ENCODE assay signal across 25 mouse cellular contexts in the genomic region with DNA sequence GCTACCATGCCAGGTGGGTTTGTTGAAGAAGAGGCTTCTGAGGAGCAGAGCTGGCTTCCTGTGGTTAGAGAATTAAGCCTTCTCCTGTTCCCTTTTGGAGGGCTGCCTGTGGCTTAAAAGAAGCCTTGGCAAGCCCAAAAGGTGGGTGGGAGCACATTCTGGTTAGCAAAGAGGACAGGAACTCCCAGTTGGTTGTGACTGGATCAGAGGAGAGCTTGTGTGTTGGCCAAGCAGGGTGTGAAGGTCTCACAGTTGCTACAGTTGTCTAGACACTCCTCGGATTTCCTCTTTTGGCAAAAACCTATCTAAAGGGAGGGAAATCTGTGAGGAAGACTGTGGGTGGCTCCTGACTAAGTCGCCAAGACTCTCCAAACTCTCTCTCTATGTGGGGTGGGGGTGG. TPM values are rescaled to one million over a fixed set of nuclear protein-coding genes. Genes with fewer than 3 reads are reported as not detected.
A peak's percentile ranks its signal among the peaks of the same experiment; 100 is the strongest.
DNase-seq lines count a peak whose midpoint lies in the region; ATAC-seq and TF ChIP-seq lines count a peak whose summit lies in the region.
"Had no signal": no experiment of that assay in that cellular context is flagged by ENCODE, and none has a peak within 500 bp of the region (broad histone marks: within the 10 kb centered on the region; RNA-seq: fewer than 3 reads in every experiment).

No protein-coding gene starts in this region.

- H3K27ac ChIP-seq in lung, postnatal 0 days (ENCODE audit: low read length) = no peak overlapping the region
- no peak overlapping the region for H3K27ac ChIP-seq in forebrain, embryonic 10.5 days
- no peak overlapping the region for H3K27ac ChIP-seq in forebrain, embryonic 11.5 days (ENCODE audit: low read depth, low read length)
- H3K27ac ChIP-seq: embryonic facial prominence, embryonic 15.5 days; forebrain, embryonic 15.5 days; hindbrain, embryonic 12.5 days; limb, embryonic 15.5 days; macrophage; midbrain, embryonic 13.5 days had no signal

- no peaks in the 10 kb centered on the region for H3K4me1 ChIP-seq in lung, postnatal 0 days (ENCODE audit: insufficient read depth, low read depth, low read length)
- no peaks in the 10 kb centered on the region for H3K4me1 ChIP-seq in forebrain, embryonic 10.5 days
- H3K4me1 ChIP-seq in forebrain, embryonic 11.5 days (replicated peaks; ENCODE audit: control insufficient read depth, insufficient read depth, low read length) = no peaks in the 10 kb centered on the region
- H3K4me1 ChIP-seq: embryonic facial prominence, embryonic 15.5 days; forebrain, embryonic 15.5 days; hindbrain, embryonic 12.5 days; limb, embryonic 15.5 days; midbrain, embryonic 13.5 days had no signal

- no peak overlapping the region for H3K9ac ChIP-seq in lung, postnatal 0 days (replicated peaks; ENCODE audit: low read depth)
- no peak overlapping the region for H3K9ac ChIP-seq in forebrain, embryonic 11.5 days (ENCODE audit: low read length)
- H3K9ac ChIP-seq: embryonic facial prominence, embryonic 15.5 days; forebrain, embryonic 15.5 days; hindbrain, embryonic 12.5 days; limb, embryonic 15.5 days; midbrain, embryonic 13.5 days had no signal

- TF ChIP-seq EP300 in lung, postnatal 0 days (IDR thresholded peaks at IDR 0.05) = no peak

- peak; percentile 4 to 15 for DNase-seq in cerebellum, postnatal 10 days
- DNase-seq in cerebellum, adult 11-12 months = no peak
- DNase-seq in lung, postnatal 36 days = peak; percentile 39
- DNase-seq in lung, postnatal 0 days (ENCODE audit: low spot score) = no peak
- DNase-seq in right cerebral cortex, postnatal 10 days (ENCODE audit: low spot score in 2 of 2) = peak; percentile 26 to 54
- DNase-seq in forebrain, embryonic 10.5 days (ENCODE audit: extremely low spot score, low spot score) = no peak
- DNase-seq in forebrain, embryonic 11.5 days (ENCODE audit: low spot score) = no peak
- DNase-seq: adrenal gland, adult 2 months; cerebellum, adult 2 months; gastrocnemius, postnatal 10 days; heart, postnatal 10 days; kidney, adult 8-10 months; kidney, postnatal 36 days; retina, postnatal 1 day had no signal

- TF ChIP-seq CTCF in lung, postnatal 0 days (IDR thresholded peaks at IDR 0.05) = no peak

- H3K4me3 ChIP-seq in lung, postnatal 0 days (ENCODE audit: low read depth, low read length) = no peak overlapping the region
- no peak overlapping the region for H3K4me3 ChIP-seq in forebrain, embryonic 10.5 days
- no peak overlapping the region for H3K4me3 ChIP-seq in forebrain, embryonic 11.5 days (ENCODE audit: low read depth, low read length)
- H3K4me3 ChIP-seq: embryonic facial prominence, embryonic 15.5 days; forebrain, embryonic 15.5 days; hindbrain, embryonic 12.5 days; limb, embryonic 15.5 days; midbrain, embryonic 13.5 days; myocyte had no signal

- no peak overlapping the region for H3K4me2 ChIP-seq in lung, postnatal 0 days (replicated peaks; ENCODE audit: low read depth, low read length)
- no peak overlapping the region for H3K4me2 ChIP-seq in forebrain, embryonic 11.5 days (ENCODE audit: low read depth, low read length, severe bottlenecking)
- H3K4me2 ChIP-seq: embryonic facial prominence, embryonic 15.5 days; forebrain, embryonic 15.5 days; hindbrain, embryonic 12.5 days; limb, embryonic 15.5 days; midbrain, embryonic 13.5 days had no signal

- H3K27me3 ChIP-seq in lung, postnatal 0 days (replicated peaks; ENCODE audit: insufficient read depth, low read length) = no peaks in the 10 kb centered on the region
- no peaks in the 10 kb centered on the region for H3K27me3 ChIP-seq in forebrain, embryonic 10.5 days (ENCODE audit: poor library complexity, severe bottlenecking)
- no peaks in the 10 kb centered on the region for H3K27me3 ChIP-seq in forebrain, embryonic 11.5 days (ENCODE audit: control insufficient read depth, insufficient read depth, low read length)
- H3K27me3 ChIP-seq: embryonic facial prominence, embryonic 15.5 days; forebrain, embryonic 15.5 days; hindbrain, embryonic 12.5 days; limb, embryonic 15.5 days; midbrain, embryonic 13.5 days had no signal

- no peaks in the 10 kb centered on the region for H3K9me3 ChIP-seq in lung, postnatal 0 days (ENCODE audit: low read length)
- no peaks in the 10 kb centered on the region for H3K9me3 ChIP-seq in forebrain, embryonic 10.5 days
- no peaks in the 10 kb centered on the region for H3K9me3 ChIP-seq in forebrain, embryonic 11.5 days (ENCODE audit: control insufficient read depth, low read length)
- H3K9me3 ChIP-seq: embryonic facial prominence, embryonic 15.5 days; forebrain, embryonic 15.5 days; hindbrain, embryonic 12.5 days; limb, embryonic 15.5 days; midbrain, embryonic 13.5 days had no signal

- ATAC-seq in lung, postnatal 0 days = no peak
- ATAC-seq in granulocyte monocyte progenitor cell, adult 5-6 weeks (replicated peaks; ENCODE audit: poor library complexity, severe bottlenecking) = peak; percentile 40
- ATAC-seq in forebrain, embryonic 11.5 days (replicated peaks; ENCODE audit: low FRiP score) = no peak
- ATAC-seq: forebrain, embryonic 15.5 days; inflammation-experienced regulatory T-cells, adult 6 months; midbrain, embryonic 13.5 days had no signal

- 56% methylated on average over 2 of the region's 2 CpGs for WGBS in lung, postnatal 0 days
- 71% methylated on average over 2 of the region's 2 CpGs for WGBS in forebrain, embryonic 10.5 days
- WGBS in forebrain, embryonic 11.5 days = 79% methylated on average over 2 of the region's 2 CpGs

- no peaks in the 10 kb centered on the region for H3K36me3 ChIP-seq in lung, postnatal 0 days (ENCODE audit: insufficient read depth, low read length)
- H3K36me3 ChIP-seq in forebrain, embryonic 10.5 days (replicated peaks) = no peaks in the 10 kb centered on the region
- no peaks in the 10 kb centered on the region for H3K36me3 ChIP-seq in forebrain, embryonic 11.5 days (ENCODE audit: control insufficient read depth, insufficient read depth, low read length)
- H3K36me3 ChIP-seq: embryonic facial prominence, embryonic 15.5 days; forebrain, embryonic 15.5 days; hindbrain, embryonic 12.5 days; limb, embryonic 15.5 days; midbrain, embryonic 13.5 days had no signal

RNA-seq across cellular contexts. Expression of a gene that starts 24.2 kb away (rescaled TPM):
- polyA plus RNA-seq in lung, postnatal 0 days (2015; fragmentation: Nextera tagmentation; extraction: Ambion mirVana) = 0.14 and 0.24 TPM in 2 replicates
- 0.47 TPM in 1 of 2 replicates, not detected in the other for total RNA-seq in granulocyte monocyte progenitor cell, adult 5-6 weeks (2014; fragmentation: Nextera tagmentation)
- total RNA-seq in granulocyte monocyte progenitor cell, adult 5-6 weeks (2017) = 0.21 TPM in 1 of 2 replicates, not detected in the other
- not detected in 2 replicates for polyA plus RNA-seq in forebrain, embryonic 10.5 days (2016; fragmentation: Nextera tagmentation; extraction: Ambion mirVana)
- not detected in 2 replicates for polyA plus RNA-seq in forebrain, embryonic 11.5 days (2014; fragmentation: Nextera tagmentation; extraction: Ambion mirVana)
- total RNA-seq: heart, postnatal 10 days; MEL had no signal
- polyA plus RNA-seq: embryonic facial prominence, embryonic 15.5 days; forebrain, embryonic 15.5 days; hindbrain, embryonic 12.5 days; limb, embryonic 15.5 days; midbrain, embryonic 13.5 days had no signal

RNA-seq across cellular contexts. Expression of a gene that starts 27.8 kb away (rescaled TPM):
- 26.6 and 27.8 TPM in 2 replicates for polyA plus RNA-seq in lung, postnatal 0 days (2015; fragmentation: Nextera tagmentation; extraction: Ambion mirVana)
- total RNA-seq in granulocyte monocyte progenitor cell, adult 5-6 weeks (2014; fragmentation: Nextera tagmentation) = 7.4 TPM in 1 of 2 replicates, not detected in the other
- total RNA-seq in granulocyte monocyte progenitor cell, adult 5-6 weeks (2017) = 0.34 and 1.1 TPM in 2 replicates
- not detected in 2 replicates for polyA plus RNA-seq in forebrain, embryonic 10.5 days (2016; fragmentation: Nextera tagmentation; extraction: Ambion mirVana)
- not detected in 2 replicates for polyA plus RNA-seq in forebrain, embryonic 11.5 days (2014; fragmentation: Nextera tagmentation; extraction: Ambion mirVana)
- total RNA-seq: neutrophil, adult 5-6 weeks had no signal
- polyA plus RNA-seq: forebrain, embryonic 15.5 days; midbrain, embryonic 13.5 days had no signal

RNA-seq across cellular contexts. Expression of a gene that starts 49.0 kb away (rescaled TPM):
- polyA plus RNA-seq in lung, postnatal 0 days (2015; fragmentation: Nextera tagmentation; extraction: Ambion mirVana) = 1.6 and 1.7 TPM in 2 replicates
- total RNA-seq in granulocyte monocyte progenitor cell, adult 5-6 weeks (2014; fragmentation: Nextera tagmentation) = 0.54 and 2.4 TPM in 2 replicates
- total RNA-seq in granulocyte monocyte progenitor cell, adult 5-6 weeks (2017) = 1.9 and 2.4 TPM in 2 replicates
- not detected in 2 replicates for polyA plus RNA-seq in forebrain, embryonic 10.5 days (2016; fragmentation: Nextera tagmentation; extraction: Ambion mirVana)
- not detected in 2 replicates for polyA plus RNA-seq in forebrain, embryonic 11.5 days (2014; fragmentation: Nextera tagmentation; extraction: Ambion mirVana)
- polyA plus RNA-seq: forebrain, embryonic 15.5 days; myocyte had no signal

RNA-seq across cellular contexts. Expression of a gene that starts 58.8 kb away (rescaled TPM):
- polyA plus RNA-seq in lung, postnatal 0 days (2015; fragmentation: Nextera tagmentation; extraction: Ambion mirVana) = 17.9 and 20.3 TPM in 2 replicates
- 6.0 and 15.4 TPM in 2 replicates for total RNA-seq in granulocyte monocyte progenitor cell, adult 5-6 weeks (2014; fragmentation: Nextera tagmentation)
- total RNA-seq in granulocyte monocyte progenitor cell, adult 5-6 weeks (2017) = 9.3 and 9.6 TPM in 2 replicates
- polyA plus RNA-seq in forebrain, embryonic 10.5 days (2016; fragmentation: Nextera tagmentation; extraction: Ambion mirVana) = 15.3 and 15.4 TPM in 2 replicates
- polyA plus RNA-seq in forebrain, embryonic 11.5 days (2014; fragmentation: Nextera tagmentation; extraction: Ambion mirVana) = 11.8 and 13.3 TPM in 2 replicates

RNA-seq across cellular contexts. Expression of a gene that starts 59.4 kb away (rescaled TPM):
- 6.2 and 6.5 TPM in 2 replicates for polyA plus RNA-seq in lung, postnatal 0 days (2015; fragmentation: Nextera tagmentation; extraction: Ambion mirVana)
- total RNA-seq in granulocyte monocyte progenitor cell, adult 5-6 weeks (2014; fragmentation: Nextera tagmentation) = 1.8 and 2.3 TPM in 2 replicates
- total RNA-seq in granulocyte monocyte progenitor cell, adult 5-6 weeks (2017) = 5.2 and 6.6 TPM in 2 replicates
- 10.0 and 10.7 TPM in 2 replicates for polyA plus RNA-seq in forebrain, embryonic 10.5 days (2016; fragmentation: Nextera tagmentation; extraction: Ambion mirVana)
- 13.2 and 13.3 TPM in 2 replicates for polyA plus RNA-seq in forebrain, embryonic 11.5 days (2014; fragmentation: Nextera tagmentation; extraction: Ambion mirVana)

Comparison
In these comparisons a context has a peak if more than half of its experiments do, and no peak if none do; other contexts are left out.
1. DNase-seq: peak in cerebellum, postnatal 10 days (2 of 2), lung, postnatal 36 days (single experiment) and right cerebral cortex, postnatal 10 days (2 of 2); none in cerebellum, adult 11-12 months (single experiment), lung, postnatal 0 days (single experiment), forebrain, embryonic 10.5 days (single experiment) and forebrain, embryonic 11.5 days (single experiment).
2. RNA of a gene that starts 27.8 kb away (polyA plus RNA-seq): 26.6 to 27.8 TPM in lung, postnatal 0 days; not detected in forebrain, embryonic 10.5 days and not detected in forebrain, embryonic 11.5 days; every median in the first group is over 10 times any median in the second.